Comparison of ENCODE assay signal across 9 mouse cellular contexts in the genomic region with DNA sequence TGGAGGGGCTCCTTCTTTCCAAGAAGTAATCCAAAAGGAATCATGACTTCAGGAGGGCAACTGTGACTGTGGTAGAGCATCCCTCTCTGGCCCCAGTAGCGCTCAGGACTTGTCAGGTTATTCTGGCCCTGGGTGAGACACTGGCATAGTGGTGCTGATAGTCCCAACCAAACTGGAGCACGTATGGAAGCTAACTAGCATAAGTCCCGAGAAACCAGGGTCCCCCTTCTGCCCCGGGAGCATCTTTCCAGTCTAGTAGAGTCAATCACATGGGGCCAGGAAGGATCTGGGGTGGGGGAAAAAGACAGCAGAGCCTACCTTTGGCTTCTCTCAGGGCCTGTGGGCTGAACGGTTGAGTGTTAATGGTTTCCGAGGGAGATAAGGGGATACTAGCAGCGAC. TPM values are rescaled to one million over a fixed set of nuclear protein-coding genes. Genes with fewer than 3 reads are reported as not detected.
DNase-seq lines count a peak whose midpoint lies in the region; ATAC-seq lines count a peak whose summit lies in the region.
"Had no signal": no experiment of that assay in that cellular context is flagged by ENCODE, and none has a peak within 500 bp of the region (broad histone marks: within the 10 kb centered on the region; RNA-seq: fewer than 3 reads in every experiment).

No protein-coding gene starts in this region.

- peaks cover 8% of the 10 kb centered on the region; the same call in 1 of the 2 replicates for H3K4me1 ChIP-seq in heart, embryonic 12.5 days (replicated peaks)
- peaks cover 14% of the 10 kb centered on the region for H3K4me1 ChIP-seq in embryonic facial prominence, embryonic 15.5 days
- peaks cover 12% of the 10 kb centered on the region; the same call in 1 of the 2 replicates for H3K4me1 ChIP-seq in intestine, embryonic 15.5 days (replicated peaks)
- H3K4me1 ChIP-seq in midbrain, embryonic 16.5 days (ENCODE audit: control insufficient read depth, insufficient read depth, low read length): peaks cover 13% of the 10 kb centered on the region

- no peaks in the 10 kb centered on the region for H3K36me3 ChIP-seq in heart, embryonic 12.5 days
- no peaks in the 10 kb centered on the region for H3K36me3 ChIP-seq in embryonic facial prominence, embryonic 15.5 days
- no peaks in the 10 kb centered on the region for H3K36me3 ChIP-seq in intestine, embryonic 15.5 days
- no peaks in the 10 kb centered on the region for H3K36me3 ChIP-seq in midbrain, embryonic 16.5 days (ENCODE audit: control insufficient read depth, insufficient read depth, low read length)

- ATAC-seq in heart, embryonic 12.5 days (ENCODE audit: insufficient number of reproducible peaks, low FRiP score): no peak
- ATAC-seq in embryonic facial prominence, embryonic 15.5 days (ENCODE audit: insufficient number of reproducible peaks, low FRiP score, low TSS enrichment, low read depth): no peak
- no peak for ATAC-seq in intestine, embryonic 15.5 days
- ATAC-seq in midbrain, embryonic 16.5 days: no peak

- intact Hi-C loops in heart, postnatal 36 days (cut with DNase I): no loop called here
- intact Hi-C loops in left cerebral cortex, postnatal 25 days (cut with DNase I): loop anchor here (5.0 kb wide), 1 partner anchor 324 kb away; no protein-coding TSS in a partner anchor

- no peaks in the 10 kb centered on the region for H3K9me3 ChIP-seq in heart, embryonic 12.5 days (replicated peaks)
- no peaks in the 10 kb centered on the region for H3K9me3 ChIP-seq in embryonic facial prominence, embryonic 15.5 days (replicated peaks)
- H3K9me3 ChIP-seq in intestine, embryonic 15.5 days: no peaks in the 10 kb centered on the region
- no peaks in the 10 kb centered on the region for H3K9me3 ChIP-seq in midbrain, embryonic 16.5 days (replicated peaks; ENCODE audit: control insufficient read depth, low read length, poor library complexity, severe bottlenecking)

- 46% methylated on average over 7 of the region's 7 CpGs for WGBS in heart, embryonic 12.5 days
- 71% methylated on average over 7 of the region's 7 CpGs for WGBS in embryonic facial prominence, embryonic 15.5 days
- 51% methylated on average over 7 of the region's 7 CpGs for WGBS in intestine, embryonic 15.5 days
- 79% methylated on average over 7 of the region's 7 CpGs for WGBS in midbrain, embryonic 16.5 days

- peaks cover 61% of the 10 kb centered on the region for H3K27me3 ChIP-seq in heart, embryonic 12.5 days (replicated peaks)
- peaks cover 7% of the 10 kb centered on the region; the same call in 1 of the 2 replicates for H3K27me3 ChIP-seq in embryonic facial prominence, embryonic 15.5 days
- 0 out of 2 replicates have a peak, but pooled peaks cover 3% of the 10 kb centered on the region for H3K27me3 ChIP-seq in intestine, embryonic 15.5 days (replicated peaks)
- H3K27me3 ChIP-seq in midbrain, embryonic 16.5 days (ENCODE audit: control insufficient read depth, insufficient read depth, low read depth, low read length): no peaks in the 10 kb centered on the region; the same call in 1 of the 2 replicates

- H3K9ac ChIP-seq in heart, embryonic 12.5 days: no peak overlapping the region
- H3K9ac ChIP-seq in embryonic facial prominence, embryonic 15.5 days: no peak overlapping the region
- H3K9ac ChIP-seq in intestine, embryonic 15.5 days: peak overlapping the region; percentile 76
- H3K9ac ChIP-seq in midbrain, embryonic 16.5 days (ENCODE audit: low read depth, low read length): peak overlapping the region; percentile 84; the same call in 1 of the 2 replicates

- H3K4me2 ChIP-seq in heart, embryonic 12.5 days: peak overlapping the region; percentile 96
- peak overlapping the region; percentile 91 for H3K4me2 ChIP-seq in embryonic facial prominence, embryonic 15.5 days (replicated peaks)
- peak overlapping the region; percentile 96 for H3K4me2 ChIP-seq in intestine, embryonic 15.5 days (replicated peaks)
- H3K4me2 ChIP-seq in midbrain, embryonic 16.5 days (ENCODE audit: low read length): peak overlapping the region; percentile 80

- H3K27ac ChIP-seq in heart, embryonic 12.5 days (ENCODE audit: poor library complexity, severe bottlenecking): no peak overlapping the region
- H3K27ac ChIP-seq in embryonic facial prominence, embryonic 15.5 days (replicated peaks): no peak overlapping the region
- H3K27ac ChIP-seq in intestine, embryonic 15.5 days: no peak overlapping the region
- no peak overlapping the region for H3K27ac ChIP-seq in midbrain, embryonic 16.5 days (ENCODE audit: low read length)

- H3K4me3 ChIP-seq in heart, embryonic 12.5 days: peak overlapping the region; percentile 65
- peak overlapping the region; percentile 64 for H3K4me3 ChIP-seq in embryonic facial prominence, embryonic 15.5 days (replicated peaks)
- no peak overlapping the region for H3K4me3 ChIP-seq in intestine, embryonic 15.5 days (replicated peaks)
- H3K4me3 ChIP-seq in midbrain, embryonic 16.5 days (ENCODE audit: low read depth, low read length): peak overlapping the region; percentile 72; the same call in 1 of the 2 replicates

- no peak for DNase-seq in heart, postnatal 36 days
- no peak for DNase-seq in cerebellum, adult 11 months
- no peak for DNase-seq in layer of hippocampus, postnatal 10 days (ENCODE audit: low spot score in 2 of 2)
- no peak for DNase-seq in left cerebral cortex, postnatal 25 days (ENCODE audit: low spot score in 2 of 2)

RNA-seq across cellular contexts. Expression of a gene that starts 0.7 kb away (rescaled TPM):
- polyA plus RNA-seq in heart, embryonic 12.5 days (2016; fragmentation: Nextera tagmentation; extraction: Ambion mirVana): 1.4 and 1.8 TPM in 2 replicates
- total RNA-seq in heart, postnatal 36 days (2021): under 1 TPM in 1 of 2 experiments, not detected in 1; 0.22 TPM
- 15.1 and 16.8 TPM in 2 replicates for polyA plus RNA-seq in embryonic facial prominence, embryonic 15.5 days (2015; fragmentation: Nextera tagmentation; extraction: Ambion mirVana)
- 5.8 and 5.9 TPM in 2 replicates for polyA plus RNA-seq in intestine, embryonic 15.5 days (2015; fragmentation: Nextera tagmentation; extraction: Ambion mirVana)
- polyA plus RNA-seq in midbrain, embryonic 16.5 days (2015; fragmentation: Nextera tagmentation; extraction: Ambion mirVana): 22.1 and 25.4 TPM in 2 replicates
- 100 to 1,000 TPM; 164 to 176 TPM for total RNA-seq in layer of hippocampus, postnatal 10 days (2021)
- 100 to 1,000 TPM; 146 to 149 TPM for total RNA-seq in left cerebral cortex, postnatal 25 days (2021)
- polyA plus RNA-seq: erythroblast, embryonic 14.5 days had no signal

Comparison
In these comparisons a context has a peak if more than half of its experiments do, and no peak if none do; other contexts are left out.
1. H3K9ac ChIP-seq: peak in intestine, embryonic 15.5 days (single experiment) and midbrain, embryonic 16.5 days (single experiment); none in heart, embryonic 12.5 days (single experiment) and embryonic facial prominence, embryonic 15.5 days (single experiment).
2. Peak in every context shown above with its lines, with median percentiles within 50 percentile points of each other: H3K4me2 ChIP-seq.